Mouse (Mus musculus) neural tube, embryonic 14.5 days (tissue): ENCODE data around the gene Fiz1. TPM values are rescaled to one million over a fixed set of nuclear protein-coding genes. Genes with fewer than 3 reads are reported as not detected.

Experiments used
- ATAC-seq: fragments of 200-750 bp; cut with Nextera tagmentation; 2 replicates; pipeline ENCODE4 v1.8.0; 2017; ENCODE audit warnings: low read depth, mild to moderate bottlenecking, moderate TSS enrichment, moderate library complexity
- H3K27ac ChIP-seq: fragments of 300-500 bp; sonication (generic); 2 replicates; pipeline ENCODE4 v1.5.1; 2014; ENCODE audit warnings: low read depth, mild to moderate bottlenecking, control low read depth, low read length, moderate library complexity, mixed read lengths
- H3K27me3 ChIP-seq: fragments of 300-500 bp; sonication (generic); 2 replicates; pipeline ENCODE4 v1.6.1; 2014; ENCODE audit warnings: low read length; ENCODE audit not compliant: control insufficient read depth, insufficient read depth
- H3K36me3 ChIP-seq: fragments of 300-500 bp; sonication (generic); 2 replicates; pipeline ENCODE4 v1.6.1; 2014; ENCODE audit warnings: low read length, mixed read lengths; ENCODE audit not compliant: control insufficient read depth, insufficient read depth
- H3K4me1 ChIP-seq: fragments of 300-500 bp; sonication (generic); 2 replicates; pipeline ENCODE4 v1.6.1; 2014; ENCODE audit warnings: low read length; ENCODE audit not compliant: control insufficient read depth, insufficient read depth
- H3K4me2 ChIP-seq: fragments of 300-500 bp; sonication (generic); 2 replicates; pipeline ENCODE4 v1.6.1; 2014; ENCODE audit warnings: mild to moderate bottlenecking, low read depth, low read length, control low read depth
- H3K4me3 ChIP-seq: fragments of 300-500 bp; sonication (generic); 2 replicates; pipeline ENCODE4 v1.5.1; 2014; ENCODE audit warnings: low read depth, low read length, control low read depth, mixed read lengths
- H3K9ac ChIP-seq: fragments of 300-500 bp; sonication (generic); replicated peaks from 2 replicates; pipeline ENCODE4 v1.6.1; 2014; ENCODE audit warnings: low read depth, mild to moderate bottlenecking, control low read depth, low read length, mixed read lengths
- H3K9me3 ChIP-seq: fragments of 300-500 bp; sonication (generic); 2 replicates; pipeline ENCODE4 v1.6.1; 2016; ENCODE audit warnings: low read length; ENCODE audit not compliant: control insufficient read depth
- WGBS: fragments of 180-500 bp; shearing (Covaris S2); extraction: QIAGEN DNeasy Blood & Tissue Kit; methylation state at CpG from one replicate; pipeline ENCODE4 v1.1.7; 2014; 5-methylcytosine and 5-hydroxymethylcytosine counted together
- polyA plus RNA-seq: library from polyadenylated mRNA; unstranded; fragments of >200 nt; fragmentation: Nextera tagmentation; extraction: Ambion mirVana; gene quantifications from 2 replicates; pipeline ENCODE4 v1.2.1, GENCODE M21; 2014

The Fiz1 gene
- 27.2 and 30.4 TPM in 2 replicates for polyA plus RNA-seq

GRCm38 (mm10) chr7:5014251-5015117 is at the start of gene Fiz1, which contains the start of gene Zfp524:
Fiz1 (minus strand) TSS chr7:5014697.
Zfp524 (plus strand) TSS chr7:5014415.
- peaks cover 20% of the 10 kb centered on the region for H3K36me3 ChIP-seq
- H3K4me1 ChIP-seq: no peaks in the 10 kb centered on the region
- peak; percentile 81 for ATAC-seq
- peak within 1 kb of the TSS; percentile 58 for H3K4me3 ChIP-seq
- H3K9me3 ChIP-seq: no peaks in the 10 kb centered on the region
- peak within 1 kb of the TSS; percentile 98 for H3K27ac ChIP-seq
- no peaks in the 10 kb centered on the region for H3K27me3 ChIP-seq
- WGBS: under 1% methylated on average over 42 of the region's 42 CpGs
- peak within 1 kb of the TSS; percentile 46 for H3K4me2 ChIP-seq
- H3K9ac ChIP-seq: peak within 1 kb of the TSS; percentile 70

GRCm38 (mm10) chr7:5062360-5063001 is 48.0 kb upstream of the Fiz1 start:
- H3K27me3 ChIP-seq: 0 out of 2 replicates have a peak, but pooled peaks cover 5% of the 10 kb centered on the region
- H3K9ac ChIP-seq: peak overlapping the region; percentile 61
- peak overlapping the region; percentile 68 for H3K4me3 ChIP-seq
- H3K36me3 ChIP-seq: peaks cover 12% of the 10 kb centered on the region
- WGBS: under 1% methylated on average over 50 of the region's 51 CpGs
- H3K4me1 ChIP-seq: peaks cover 34% of the 10 kb centered on the region
- H3K9me3 ChIP-seq: no peaks in the 10 kb centered on the region
- H3K27ac ChIP-seq: peak overlapping the region; percentile 97
- peak overlapping the region; percentile 72 for H3K4me2 ChIP-seq
- ATAC-seq: peak; percentile 47

DNA sequence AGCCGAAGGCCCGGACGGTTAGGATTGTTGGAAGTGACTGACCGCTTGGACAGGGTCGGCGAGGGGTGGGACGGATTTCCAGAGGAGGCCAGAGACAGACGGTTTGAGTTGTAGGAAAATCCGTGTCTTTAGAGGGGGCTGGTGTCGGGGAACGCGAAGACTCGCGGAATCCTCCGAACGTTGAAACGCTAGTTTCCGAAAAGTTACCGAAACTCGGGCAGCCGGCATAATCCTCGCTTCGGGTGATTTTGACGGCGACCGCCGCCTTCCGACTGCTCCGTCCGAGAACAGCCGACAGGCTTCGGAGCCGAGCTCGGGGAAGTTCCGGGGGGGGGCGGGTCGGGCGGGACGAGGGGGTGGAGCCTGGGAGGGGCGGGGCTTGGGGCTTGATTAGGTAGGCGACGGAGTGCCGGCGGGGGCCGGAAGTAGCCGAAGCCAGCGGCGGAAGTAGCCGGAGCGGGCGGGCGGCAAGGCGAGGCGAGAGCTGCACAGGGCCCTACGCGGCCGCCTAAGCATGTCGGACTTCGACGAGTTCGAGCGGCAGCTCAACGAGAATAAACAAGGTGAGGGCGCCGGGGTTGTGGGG is 47.4 kb upstream of the Fiz1 start, which contains the start of gene U2af2:
Gene U2af2, plus strand, starts transcription at position 370 of the 586 bp plus-strand sequence.
- H3K4me1 ChIP-seq: peaks cover 37% of the 10 kb centered on the region

DNA sequence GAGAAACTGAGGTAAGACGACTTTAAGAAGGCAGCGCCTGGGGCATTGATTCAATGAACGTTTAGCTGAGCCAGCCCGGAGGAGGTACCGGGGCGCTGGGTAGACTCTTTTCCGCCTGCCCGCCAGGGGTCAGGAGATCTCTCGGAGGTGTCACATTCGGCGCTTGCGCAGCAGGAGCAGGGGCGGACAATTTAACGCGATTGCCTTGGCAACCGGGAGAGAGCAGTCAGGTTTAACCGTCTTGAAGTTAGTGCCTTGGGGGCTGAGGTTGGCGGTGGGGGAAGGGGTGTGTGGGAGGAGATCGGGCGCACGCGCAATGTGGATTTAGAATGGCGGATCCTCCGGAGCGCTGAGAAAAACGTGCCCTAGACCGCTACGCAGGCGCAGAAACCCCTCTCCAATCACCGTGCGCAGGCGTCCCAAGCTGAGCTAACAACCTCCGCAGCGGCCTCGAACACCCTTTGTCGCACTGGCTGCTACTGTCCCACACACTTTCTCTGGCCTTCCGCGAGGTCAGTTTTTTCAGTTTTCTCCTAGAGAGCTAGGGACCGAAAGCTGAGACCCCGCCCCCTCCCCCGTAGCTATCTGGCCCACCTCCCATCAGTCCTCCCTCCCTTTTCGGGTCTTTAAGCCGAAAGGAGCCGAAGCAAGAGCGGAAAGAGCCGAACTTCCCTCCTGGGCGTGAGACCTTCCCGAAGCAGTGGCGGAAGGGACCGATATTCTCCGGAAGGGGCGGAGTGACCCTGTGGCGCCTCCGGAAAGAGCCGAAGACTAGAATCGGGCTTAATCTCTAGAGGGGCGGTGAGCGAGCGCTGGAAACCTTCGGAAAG is 46.7 kb upstream of the Fiz1 start:
- H3K27ac ChIP-seq: peak overlapping the region; percentile 97
- H3K4me3 ChIP-seq: peak overlapping the region; percentile 68
- peak; percentile 88 for ATAC-seq
- H3K9ac ChIP-seq: peak overlapping the region; percentile 80
- peaks cover 37% of the 10 kb centered on the region for H3K4me1 ChIP-seq
- WGBS: under 1% methylated on average over 60 of the region's 60 CpGs
- peaks cover 6% of the 10 kb centered on the region; the same call in 1 of the 2 replicates for H3K36me3 ChIP-seq
- peaks cover 10% of the 10 kb centered on the region; the same call in 1 of the 2 replicates for H3K27me3 ChIP-seq
- H3K9me3 ChIP-seq: no peaks in the 10 kb centered on the region
- peak overlapping the region; percentile 72 for H3K4me2 ChIP-seq

More for the DNA sequence above, 47.4 kb upstream of the Fiz1 start, which contains the start of gene U2af2:
- Histone ChIP-seq H3K9me3 (no peaks in the 10 kb centered on the region), H3K4me3 (peak within 1 kb of the TSS; percentile 68), H3K4me2 (peak within 1 kb of the TSS; percentile 72), H3K9ac (peak within 1 kb of the TSS; percentile 80), H3K27me3 (peaks cover 9% of the 10 kb centered on the region; the same call in 1 of the 2 replicates), H3K36me3 (peaks cover 6% of the 10 kb centered on the region), H3K27ac (peak within 1 kb of the TSS; percentile 97)
- ATAC-seq: peak; percentile 84
- WGBS: under 1% methylated on average over 54 of the region's 65 CpGs

- H3K9me3 ChIP-seq: no peaks in the 10 kb centered on the region
- peaks cover 13% of the 10 kb centered on the region for H3K27me3 ChIP-seq
- no peak for ATAC-seq
- H3K4me2 ChIP-seq: peak overlapping the region; percentile 72
- peak overlapping the region; percentile 63 for H3K9ac ChIP-seq
- 2% methylated on average over 27 of the region's 27 CpGs for WGBS
- no peaks in the 10 kb centered on the region for H3K36me3 ChIP-seq
- H3K4me1 ChIP-seq: peaks cover 36% of the 10 kb centered on the region
- H3K27ac ChIP-seq: peak overlapping the region; percentile 97
- H3K4me3 ChIP-seq: peak overlapping the region; percentile 68
Measured at GRCm38 (mm10) chr7:5060239-5060731, 45.8 kb upstream of the Fiz1 start.

DNA sequence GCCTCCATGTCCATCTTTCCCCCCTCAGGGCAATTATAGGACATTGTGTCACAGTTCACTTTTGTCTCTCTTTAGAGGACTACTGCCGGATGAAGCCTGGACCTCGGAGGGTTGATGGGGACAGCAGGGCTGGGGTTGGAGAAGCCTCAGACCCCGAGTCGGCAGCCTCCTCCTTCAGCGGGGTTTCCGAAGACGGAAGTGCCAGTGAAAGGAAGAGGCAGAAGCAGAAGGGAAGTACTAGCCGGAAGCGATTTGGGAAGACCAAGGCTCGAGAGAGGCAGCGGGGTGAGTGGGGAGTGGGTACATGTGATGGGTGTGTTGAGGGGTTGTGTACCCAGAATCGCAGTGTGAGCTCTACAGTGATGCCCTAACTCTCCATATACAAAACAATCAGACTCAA is 44.9 kb upstream of the Fiz1 start:
- Histone ChIP-seq H3K4me2 (no peak overlapping the region), H3K27ac (peak overlapping the region; percentile 97), H3K27me3 (peaks cover 19% of the 10 kb centered on the region), H3K9me3 (no peaks in the 10 kb centered on the region), H3K9ac (no peak overlapping the region), H3K4me1 (peaks cover 31% of the 10 kb centered on the region), H3K36me3 (no peaks in the 10 kb centered on the region), H3K4me3 (no peak overlapping the region)
- WGBS: 93% methylated on average over 12 of the region's 12 CpGs
- no peak for ATAC-seq

GRCm38 (mm10) chr7:5058631-5059030 is 44.1 kb upstream of the Fiz1 start:
- Histone ChIP-seq H3K36me3 (no peaks in the 10 kb centered on the region), H3K4me2 (no peak overlapping the region), H3K9me3 (no peaks in the 10 kb centered on the region), H3K4me3 (no peak overlapping the region), H3K27ac (no peak overlapping the region), H3K27me3 (peaks cover 21% of the 10 kb centered on the region), H3K4me1 (peaks cover 26% of the 10 kb centered on the region), H3K9ac (no peak overlapping the region)
- ATAC-seq: no peak
- WGBS: 92% methylated on average over 1 of the region's 1 CpGs

DNA sequence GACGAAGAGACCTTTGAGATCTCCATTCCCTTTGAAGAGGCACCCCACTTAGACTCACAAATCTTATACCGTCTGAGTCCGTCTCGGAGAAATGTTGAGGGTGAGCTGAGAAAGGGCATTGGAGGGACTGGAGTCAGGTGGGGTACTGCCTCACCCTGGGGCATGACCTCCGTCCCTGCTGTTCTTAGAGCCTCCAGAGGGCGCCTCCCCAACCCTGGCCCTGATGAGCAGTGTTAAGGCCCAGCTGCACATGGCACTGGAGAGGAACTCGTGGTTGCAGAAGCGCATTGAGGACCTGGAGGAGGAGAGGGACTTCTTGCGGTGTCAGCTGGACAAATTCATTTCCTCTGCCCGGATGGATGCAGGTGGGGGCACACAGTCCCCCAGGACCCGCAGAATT is 43.3 kb upstream of the Fiz1 start:
- 27% methylated on average over 11 of the region's 11 CpGs for WGBS
- ATAC-seq: no peak
- peak overlapping the region; percentile 60 for H3K4me3 ChIP-seq
- H3K9ac ChIP-seq: no peak overlapping the region
- H3K4me1 ChIP-seq: peaks cover 29% of the 10 kb centered on the region
- H3K9me3 ChIP-seq: no peaks in the 10 kb centered on the region
- no peaks in the 10 kb centered on the region; the same call in 1 of the 2 replicates for H3K36me3 ChIP-seq
- peaks cover 21% of the 10 kb centered on the region for H3K27me3 ChIP-seq
- H3K4me2 ChIP-seq: peak overlapping the region; percentile 65
- H3K27ac ChIP-seq: no peak overlapping the region
